Mouse (Mus musculus) ES-E14 (cell line): ENCODE data around the gene Zfp619.

ENCODE experiments used
- MAFK ChIP-seq: IDR thresholded peaks from 2 replicates; pipeline ENCODE4 v1.6.1; 2014; ENCODE audit warnings: mild to moderate bottlenecking, low read depth, low read length, inconsistent platforms; ENCODE audit not compliant: insufficient read depth
- ZC3H11A ChIP-seq: IDR thresholded peaks from 2 replicates; pipeline ENCODE4 v1.6.1; 2012; ENCODE audit warnings: low read depth, mild to moderate bottlenecking, inconsistent platforms, low read length, borderline replicate concordance

DNA sequence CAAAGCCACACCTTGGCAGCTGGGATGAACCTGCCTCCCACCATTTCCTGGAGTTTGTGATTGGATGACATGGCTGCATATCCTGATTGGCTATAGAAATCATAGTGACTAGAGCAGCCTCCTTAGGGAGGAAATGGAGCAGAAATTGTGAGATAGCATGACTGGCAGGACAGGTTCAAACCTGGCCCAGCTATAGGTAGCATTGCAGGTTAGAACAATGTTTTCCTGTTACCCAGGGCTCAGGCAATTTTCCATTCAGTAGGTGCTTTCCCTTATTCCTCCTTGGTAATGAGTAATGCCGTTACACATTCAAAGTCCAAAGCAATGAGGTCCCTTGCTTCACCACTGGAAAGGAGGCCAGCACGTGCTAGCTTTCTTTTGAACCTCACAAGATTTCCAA lies 38.6 kb upstream of the Zfp619 start:
- TF ChIP-seq MAFK (no peak), ZC3H11A (no peak)
